Mouse (Mus musculus) cerebellum, postnatal 36 days (tissue): Measurements from ENCODE around the gene Fgf10.
A peak's percentile ranks its signal among the peaks of the same experiment; 100 is the strongest.

Source experiments
- DNase-seq, 2 experiments: peaks; one replicate each; pipeline ENCODE4 v3.0.0; 2021 to 2022; ENCODE audit warnings: mixed read lengths in 2 of 2

The Fgf10 gene

GRCm38 (mm10) chr13:118669491-118669890 is at the start of gene Fgf10:
Gene Fgf10, plus strand, starts transcription at chr13:118669791.
- DNase-seq: no peak

DNA sequence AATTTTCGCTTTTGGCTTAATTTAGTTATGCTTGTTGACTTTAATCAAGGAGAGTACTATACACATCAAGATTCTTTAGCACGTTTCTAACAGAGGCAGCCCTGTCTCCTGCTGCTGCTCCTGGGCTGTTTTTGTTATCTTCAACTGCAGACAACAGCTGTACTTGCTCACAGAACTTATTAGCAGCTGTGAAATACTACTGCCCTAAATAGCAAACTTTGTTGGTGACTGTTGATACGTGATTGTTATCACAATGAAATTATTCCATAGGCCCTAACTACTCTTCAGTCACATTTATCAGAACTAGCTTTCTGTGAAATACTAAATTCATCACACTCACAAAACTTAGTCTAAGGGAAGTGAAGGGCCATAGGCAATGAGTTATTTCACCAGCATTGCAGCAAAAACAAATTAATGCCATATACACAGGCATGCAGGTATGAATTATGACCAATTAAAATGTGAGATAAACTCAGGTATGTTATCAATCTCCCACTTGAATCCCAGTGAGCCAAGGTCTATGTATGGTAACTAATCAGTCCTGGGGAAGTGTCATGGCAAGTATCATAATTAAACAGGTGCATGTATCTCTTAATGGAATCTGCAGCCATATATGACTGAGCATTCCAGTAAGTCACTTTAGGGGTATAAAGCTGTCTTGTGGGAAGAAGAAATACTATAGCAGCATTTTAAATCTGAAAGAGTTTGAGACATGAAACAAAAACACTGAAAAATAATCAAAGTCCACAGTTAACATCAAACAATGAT is 39.7 kb upstream of the Fgf10 start:
- no peak for DNase-seq

DNA sequence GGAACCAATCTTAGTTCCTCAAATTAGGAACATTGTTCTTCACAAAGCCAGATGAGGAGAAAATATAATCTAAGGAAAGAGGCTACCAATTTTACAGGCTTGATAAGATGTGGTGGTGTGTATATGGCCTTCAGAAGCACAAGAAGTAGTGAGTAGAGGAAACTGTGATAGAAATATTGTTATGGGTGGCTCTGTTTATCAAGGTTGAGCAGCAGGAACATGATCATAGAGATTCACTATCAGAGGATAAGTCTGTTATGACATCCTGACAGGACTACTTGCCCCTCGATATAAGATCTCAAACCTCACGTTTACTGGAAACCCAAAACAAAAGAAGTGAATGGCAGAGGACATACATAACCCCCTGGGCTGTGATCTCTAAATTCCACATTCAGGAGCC is 38.1 kb upstream of the Fgf10 start:
- DNase-seq: no peak

DNA sequence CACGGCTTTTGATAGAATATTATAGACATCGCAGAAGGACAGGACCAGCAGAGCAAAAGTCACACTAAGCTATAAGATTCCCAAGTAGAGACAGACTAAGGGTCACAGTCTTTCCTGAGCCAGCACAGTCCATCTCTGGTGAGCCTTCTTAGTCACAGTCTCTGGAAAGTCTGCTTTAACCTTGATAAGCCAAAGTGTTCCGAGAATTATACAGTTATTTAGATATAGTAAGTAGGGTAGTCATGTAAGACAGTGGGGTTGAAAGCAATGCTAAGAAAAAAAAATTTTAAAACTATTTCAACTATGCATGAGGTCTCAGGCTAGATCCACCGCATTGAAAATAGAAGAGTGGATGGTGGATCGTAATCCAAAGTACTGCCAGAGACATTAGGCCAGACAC is 33.5 kb upstream of the Fgf10 start:
- no peak for DNase-seq

DNA sequence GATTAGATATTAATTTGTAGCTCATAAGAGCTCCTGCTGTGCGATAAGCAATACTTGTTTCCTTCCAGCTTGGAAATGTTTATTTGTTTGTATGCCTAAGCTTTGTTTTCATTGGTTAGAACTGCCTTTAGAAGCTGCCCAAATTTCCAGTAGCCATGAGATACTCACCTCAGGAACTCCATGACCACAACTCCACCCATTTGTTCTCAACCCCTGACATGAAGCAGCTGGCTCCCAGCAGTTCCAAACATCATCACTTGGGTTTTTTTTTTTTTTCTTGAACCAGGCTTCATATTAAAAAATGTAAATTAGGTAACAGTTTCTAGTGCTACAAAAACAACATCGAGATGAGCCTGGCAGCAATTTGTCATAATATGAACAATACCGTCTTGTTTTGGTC is 27.0 kb upstream of the Fgf10 start:
- DNase-seq: no peak

GRCm38 (mm10) chr13:118643138-118643537 is 26.5 kb upstream of the Fgf10 start:
- no peak for DNase-seq

DNA sequence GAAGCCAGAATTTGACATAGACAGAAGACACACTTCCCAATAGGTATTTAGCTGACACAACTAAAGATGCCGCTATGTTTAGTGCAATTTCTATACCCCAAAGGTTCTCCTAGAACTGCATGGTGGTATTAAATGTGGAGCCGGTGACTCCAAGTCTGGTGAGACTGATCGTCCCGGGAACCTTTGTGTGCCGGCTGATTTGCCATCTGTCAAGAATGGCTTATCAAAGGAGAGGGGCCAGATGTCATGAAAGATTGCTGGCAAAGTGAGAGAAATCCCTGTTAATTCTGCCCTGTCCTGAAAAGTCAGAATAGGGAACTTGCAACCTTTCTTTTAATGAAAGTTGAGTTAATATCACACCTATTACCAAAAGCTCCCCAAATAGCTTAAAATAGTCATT is 12.6 kb upstream of the Fgf10 start:
- no peak for DNase-seq

DNA sequence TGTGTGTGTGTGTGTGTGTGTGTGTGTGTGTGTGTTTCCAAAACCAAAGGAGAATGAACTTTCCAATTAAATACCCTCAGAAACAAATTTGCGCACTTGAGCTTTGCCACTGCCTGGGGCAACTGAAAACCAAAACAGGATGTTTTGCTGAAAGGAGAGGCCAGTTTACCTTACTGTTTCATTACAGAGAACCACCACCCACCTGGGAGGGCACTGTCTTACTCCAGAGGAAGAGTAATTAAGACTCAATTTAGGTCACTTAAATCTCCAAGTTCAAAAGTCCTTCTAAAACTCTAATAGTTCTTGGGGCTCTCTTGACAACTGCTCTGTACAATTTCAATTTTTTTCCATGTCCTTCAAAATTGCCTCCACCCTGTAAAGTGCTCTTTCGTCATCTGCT is 11.6 kb upstream of the Fgf10 start:
- no peak for DNase-seq

- no peak for DNase-seq
These were observed 10.8 kb upstream of the Fgf10 start for GRCm38 (mm10) chr13:118658608-118659326.

GRCm38 (mm10) chr13:118661664-118662063 is 7.9 kb upstream of the Fgf10 start:
- DNase-seq: no peak

DNA sequence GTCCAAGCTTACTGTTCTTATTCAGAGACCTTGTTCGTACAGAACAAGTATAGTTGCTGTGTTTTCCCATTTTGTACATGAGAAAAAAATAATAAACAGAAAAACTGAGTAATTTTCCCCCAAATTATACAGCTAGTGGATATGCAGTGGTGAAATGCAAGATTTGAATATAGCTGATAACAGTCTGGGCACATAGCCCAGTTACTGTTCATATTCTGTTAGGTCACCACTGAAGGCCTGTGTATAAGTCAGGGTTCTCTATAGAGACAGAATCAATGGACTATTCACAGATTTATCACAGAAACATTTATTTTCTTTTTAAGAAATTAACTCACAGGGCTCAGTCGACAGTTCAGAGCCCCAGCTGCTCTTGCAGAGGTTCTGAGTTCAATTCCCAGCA is 4.7 kb upstream of the Fgf10 start:
- no peak for DNase-seq

GRCm38 (mm10) chr13:118679228-118679627 is 9.6 kb downstream of the Fgf10 start:
- no peak for DNase-seq

- no peak for DNase-seq
These were observed 23.5 kb downstream of the Fgf10 start for GRCm38 (mm10) chr13:118693049-118693448.

GRCm38 (mm10) chr13:118695103-118695502 is 25.5 kb downstream of the Fgf10 start:
- DNase-seq: peak in 1 of 2 experiments; percentile 3

- no peak for DNase-seq
These were observed 34.1 kb downstream of the Fgf10 start for GRCm38 (mm10) chr13:118703727-118704126.

GRCm38 (mm10) chr13:118705716-118706115 is 36.1 kb downstream of the Fgf10 start:
- no peak for DNase-seq

- no peak for DNase-seq
These were observed 40.3 kb downstream of the Fgf10 start for GRCm38 (mm10) chr13:118709912-118710311.

DNA sequence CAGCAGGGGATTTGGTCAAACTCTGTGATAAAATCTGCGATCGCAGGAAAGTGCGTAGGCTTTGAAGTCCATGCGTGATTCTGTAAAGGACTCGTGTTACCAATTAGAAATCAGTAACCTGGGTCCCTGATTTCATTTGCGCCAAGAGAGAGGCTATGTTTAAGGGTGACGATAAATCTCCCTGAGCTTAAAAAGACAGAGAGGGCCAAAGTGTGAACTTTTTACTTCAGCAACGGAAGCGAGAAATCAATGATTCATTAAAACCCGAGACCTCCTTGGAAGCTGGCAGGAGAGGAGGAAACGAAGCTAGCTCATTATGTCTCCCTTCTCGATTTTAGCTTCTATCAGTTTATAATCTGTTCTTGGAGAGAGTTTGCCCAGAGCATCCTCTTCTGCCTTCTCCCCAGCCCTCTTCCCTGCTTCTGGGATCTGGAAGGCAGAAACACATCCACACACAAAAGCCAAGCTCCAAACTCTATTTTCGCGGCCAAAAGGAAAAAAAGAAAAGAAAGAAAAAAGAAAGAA is 44.1 kb downstream of the Fgf10 start:
- DNase-seq: no peak

DNA sequence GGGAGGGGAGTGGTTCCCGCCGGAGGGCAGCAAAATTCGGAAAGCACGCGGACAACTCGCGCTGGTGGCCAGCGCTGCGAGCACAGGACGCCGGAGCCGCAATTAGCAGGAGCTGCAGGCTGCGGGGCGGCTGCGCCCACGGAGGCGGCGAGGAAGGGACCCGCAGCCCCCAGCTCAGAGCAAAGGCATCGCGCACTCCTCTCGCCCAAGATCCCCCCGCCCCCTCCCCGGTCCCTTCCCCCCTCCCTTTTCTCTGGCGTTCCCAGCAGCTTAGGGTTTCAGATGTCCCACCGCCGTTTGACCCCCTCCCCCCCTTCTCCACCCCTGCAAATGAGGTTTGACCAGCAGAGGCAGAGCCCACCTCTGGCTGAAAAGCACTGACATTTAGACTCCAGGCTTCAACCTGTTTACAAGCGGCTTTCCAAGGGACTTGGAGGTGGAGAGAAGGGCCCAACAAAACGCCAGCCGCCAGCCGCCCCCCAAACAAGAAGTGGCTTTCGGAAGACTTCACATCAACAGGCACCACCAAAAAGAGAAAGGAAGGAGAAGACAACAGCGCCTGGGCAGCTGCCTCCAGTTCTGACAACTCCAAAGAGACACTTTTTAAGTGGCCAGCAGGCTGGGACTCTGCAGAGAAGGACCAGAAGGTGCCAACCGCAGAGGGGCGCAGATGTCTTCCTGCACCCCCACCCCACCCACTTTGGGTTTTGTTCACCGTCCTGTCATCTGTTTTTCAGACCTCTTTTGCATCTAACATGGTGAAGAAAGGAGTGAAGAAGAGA is 44.9 kb downstream of the Fgf10 start:
- DNase-seq: no peak

- DNase-seq: no peak
These were observed 45.8 kb downstream of the Fgf10 start for GRCm38 (mm10) chr13:118715066-118716018.

DNA sequence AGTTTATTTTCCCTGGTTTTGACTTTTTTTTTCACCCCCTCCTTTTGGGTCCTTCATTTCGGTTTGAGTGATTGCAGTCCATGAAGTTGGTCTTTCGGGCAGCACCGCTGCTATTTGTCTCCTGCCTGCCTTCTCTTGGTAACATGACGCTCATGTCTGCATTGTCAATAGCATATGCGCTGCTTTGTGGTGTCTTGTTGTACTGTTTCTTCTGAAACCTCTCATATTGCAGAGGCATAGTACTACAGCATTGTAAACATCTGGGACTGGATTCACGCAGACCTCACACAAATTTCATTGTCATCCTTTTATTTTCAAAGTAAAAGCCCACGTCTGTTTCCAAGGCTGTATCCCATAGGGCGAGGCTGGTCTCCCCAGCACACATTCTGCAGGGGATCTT is 46.7 kb downstream of the Fgf10 start:
- DNase-seq: no peak

GRCm38 (mm10) chr13:118716726-118717125 is 47.1 kb downstream of the Fgf10 start:
- no peak for DNase-seq
